Mouse (Mus musculus): ENCODE data around the gene Tmsb15a. TPM values are rescaled to one million over a fixed set of nuclear protein-coding genes. Genes with fewer than 3 reads are reported as not detected.
"Not testable (repeated sequence)": the region's sequence is repeated elsewhere in the genome, so short reads cannot be mapped to it uniquely, and the experiment has no call there.

Gene Tmsb15a
- polyA plus RNA-seq (2016; fragmentation: Nextera tagmentation; extraction: Ambion mirVana), result not detected in 2 replicates

GRCm38 (mm10) chrX:135725161-135725560, at the start of gene Tmsb15a:
Tmsb15a (minus strand) TSS chrX:135725261.
- no peak for ATAC-seq (ENCODE audit: low FRiP score, low read depth)
- WGBS, result 81% methylated on average over 10 of the region's 10 CpGs

GRCm38 (mm10) chrX:135768565-135768964, 43.5 kb upstream of the Tmsb15a start:
- WGBS, result 80% methylated on average over 2 of the region's 2 CpGs
- ATAC-seq (ENCODE audit: low FRiP score, low read depth), result no peak

More at GRCm38 (mm10) chrX:135725161-135725560, at the start of gene Tmsb15a:
- Histone ChIP-seq H3K9ac (replicated peaks) (no peak within 1 kb of the TSS), H3K27me3 (peaks cover 3% of the 10 kb centered on the region; the same call in 1 of the 2 replicates), H3K4me2 (replicated peaks) (no peak within 1 kb of the TSS), H3K36me3 (no peaks in the 10 kb centered on the region), H3K4me1 (no peaks in the 10 kb centered on the region), H3K4me3 (no peak within 1 kb of the TSS), H3K27ac (replicated peaks) (no peak within 1 kb of the TSS), H3K9me3 (no peaks in the 10 kb centered on the region)

GRCm38 (mm10) chrX:135768043-135768548, 43.0 kb upstream of the Tmsb15a start:
- Histone ChIP-seq H3K9me3 (no peaks in the 10 kb centered on the region), H3K4me3 (no peak overlapping the region), H3K27ac (replicated peaks) (no peak overlapping the region), H3K4me2 (replicated peaks) (no peak overlapping the region), H3K36me3 (0 out of 2 replicates have a peak, but pooled peaks cover 4% of the 10 kb centered on the region), H3K27me3 (no peaks in the 10 kb centered on the region), H3K4me1 (no peaks in the 10 kb centered on the region), H3K9ac (replicated peaks) (no peak overlapping the region)
- 86% methylated on average over 2 of the region's 3 CpGs for WGBS
- no peak for ATAC-seq (ENCODE audit: low FRiP score, low read depth)

More at GRCm38 (mm10) chrX:135768565-135768964, 43.5 kb upstream of the Tmsb15a start:
- Histone ChIP-seq H3K9me3 (no peaks in the 10 kb centered on the region), H3K4me1 (no peaks in the 10 kb centered on the region), H3K27ac (replicated peaks) (no peak overlapping the region), H3K27me3 (no peaks in the 10 kb centered on the region), H3K36me3 (0 out of 2 replicates have a peak, but pooled peaks cover 4% of the 10 kb centered on the region), H3K4me3 (no peak overlapping the region), H3K9ac (replicated peaks) (no peak overlapping the region), H3K4me2 (replicated peaks) (no peak overlapping the region)

GRCm38 (mm10) chrX:135761707-135762106, 36.6 kb upstream of the Tmsb15a start:
- no peaks in the 10 kb centered on the region for H3K4me1 ChIP-seq
- no peaks in the 10 kb centered on the region for H3K27me3 ChIP-seq
- H3K9ac ChIP-seq (replicated peaks), result no peak overlapping the region
- no peak overlapping the region for H3K4me2 ChIP-seq (replicated peaks)
- H3K9me3 ChIP-seq, result no peaks in the 10 kb centered on the region
- peaks cover 7% of the 10 kb centered on the region; the same call in 1 of the 2 replicates for H3K36me3 ChIP-seq
- ATAC-seq (ENCODE audit: low FRiP score, low read depth), result no peak
- no peak overlapping the region for H3K4me3 ChIP-seq
- no peak overlapping the region for H3K27ac ChIP-seq (replicated peaks)

GRCm38 (mm10) chrX:135752832-135753231, 27.8 kb upstream of the Tmsb15a start:
- Histone ChIP-seq H3K4me3 (no peak overlapping the region), H3K27me3 (no peaks in the 10 kb centered on the region), H3K9ac (replicated peaks) (no peak overlapping the region), H3K4me1 (no peaks in the 10 kb centered on the region), H3K36me3 (0 out of 2 replicates have a peak, but pooled peaks cover 4% of the 10 kb centered on the region), H3K9me3 (no peaks in the 10 kb centered on the region), H3K4me2 (replicated peaks) (no peak overlapping the region), H3K27ac (replicated peaks) (no peak overlapping the region)
- 0% methylated on average over 2 of the region's 2 CpGs for WGBS
- peak; percentile 71 for ATAC-seq (ENCODE audit: low FRiP score, low read depth)

- not testable (repeated sequence) for H3K36me3 ChIP-seq; H3K4me3 ChIP-seq; H3K27me3 ChIP-seq; H3K4me2 ChIP-seq (replicated peaks); H3K9ac ChIP-seq (replicated peaks); H3K4me1 ChIP-seq; H3K9me3 ChIP-seq; H3K27ac ChIP-seq (replicated peaks); ATAC-seq (ENCODE audit: low FRiP score, low read depth)
- WGBS, result 94% methylated on average over 3 of the region's 3 CpGs
Observed at GRCm38 (mm10) chrX:135745376-135745775, 20.3 kb upstream of the Tmsb15a start.

- ATAC-seq (ENCODE audit: low FRiP score, low read depth), result peak; percentile 45
Observed at GRCm38 (mm10) chrX:135743056-135743355, 17.9 kb upstream of the Tmsb15a start.

GRCm38 (mm10) chrX:135742304-135743055, 17.4 kb upstream of the Tmsb15a start, which contains the start of the genes Armcx5 and Gprasp1:
Armcx5 (plus strand) TSS chrX:135742733.
Gprasp1 (plus strand) TSS chrX:135742733.
- H3K4me2 ChIP-seq (replicated peaks), result peak within 1 kb of the TSS; percentile 56
- peaks cover 10% of the 10 kb centered on the region; the same call in 1 of the 2 replicates for H3K27me3 ChIP-seq
- WGBS, result 21% methylated on average over 48 of the region's 48 CpGs
- H3K36me3 ChIP-seq, result peaks cover 10% of the 10 kb centered on the region
- H3K4me3 ChIP-seq, result peak within 1 kb of the TSS; percentile 64
- no peaks in the 10 kb centered on the region for H3K9me3 ChIP-seq
- peak within 1 kb of the TSS; percentile 82 for H3K27ac ChIP-seq (replicated peaks)
- peak; percentile 97 for ATAC-seq (ENCODE audit: low FRiP score, low read depth)
- H3K9ac ChIP-seq (replicated peaks), result peak within 1 kb of the TSS; percentile 68
- 0 out of 2 replicates have a peak, but pooled peaks cover 4% of the 10 kb centered on the region for H3K4me1 ChIP-seq

More at GRCm38 (mm10) chrX:135743056-135743355, 17.9 kb upstream of the Tmsb15a start:
- Histone ChIP-seq H3K9ac (replicated peaks) (peak overlapping the region; percentile 68), H3K4me2 (replicated peaks) (peak overlapping the region; percentile 56), H3K9me3 (no peaks in the 10 kb centered on the region), H3K27me3 (peaks cover 10% of the 10 kb centered on the region; the same call in 1 of the 2 replicates), H3K4me1 (0 out of 2 replicates have a peak, but pooled peaks cover 4% of the 10 kb centered on the region), H3K27ac (replicated peaks) (peak overlapping the region; percentile 82; the same call in 1 of the 2 replicates), H3K36me3 (peaks cover 10% of the 10 kb centered on the region), H3K4me3 (peak overlapping the region; percentile 64)
- WGBS, result 25% methylated on average over 7 of the region's 7 CpGs

- no peak overlapping the region for H3K4me3 ChIP-seq
- H3K4me1 ChIP-seq, result 0 out of 2 replicates have a peak, but pooled peaks cover 4% of the 10 kb centered on the region
- H3K9me3 ChIP-seq, result no peaks in the 10 kb centered on the region
- no peak overlapping the region for H3K4me2 ChIP-seq (replicated peaks)
- ATAC-seq (ENCODE audit: low FRiP score, low read depth), result no peak
- H3K27ac ChIP-seq (replicated peaks), result no peak overlapping the region
- no peaks in the 10 kb centered on the region for H3K36me3 ChIP-seq
- no peak overlapping the region for H3K9ac ChIP-seq (replicated peaks)
- H3K27me3 ChIP-seq, result peaks cover 10% of the 10 kb centered on the region; the same call in 1 of the 2 replicates
- WGBS, result 83% methylated on average over 2 of the region's 2 CpGs
Observed at GRCm38 (mm10) chrX:135738730-135739520, 13.9 kb upstream of the Tmsb15a start.

- H3K27me3 ChIP-seq, result peaks cover 4% of the 10 kb centered on the region; the same call in 1 of the 2 replicates
- H3K9ac ChIP-seq (replicated peaks), result no peak overlapping the region
- WGBS, result 80% methylated on average over 2 of the region's 2 CpGs
- H3K36me3 ChIP-seq, result no peaks in the 10 kb centered on the region
- H3K4me1 ChIP-seq, result no peaks in the 10 kb centered on the region
- no peak overlapping the region for H3K27ac ChIP-seq (replicated peaks)
- H3K9me3 ChIP-seq, result no peaks in the 10 kb centered on the region
- no peak for ATAC-seq (ENCODE audit: low FRiP score, low read depth)
- no peak overlapping the region for H3K4me3 ChIP-seq
- no peak overlapping the region for H3K4me2 ChIP-seq (replicated peaks)
Observed at GRCm38 (mm10) chrX:135712845-135713244, 12.2 kb downstream of the Tmsb15a start.

- Histone ChIP-seq H3K4me3 (no peak overlapping the region), H3K27me3 (no peaks in the 10 kb centered on the region), H3K36me3 (no peaks in the 10 kb centered on the region), H3K27ac (replicated peaks) (no peak overlapping the region), H3K4me2 (replicated peaks) (no peak overlapping the region), H3K9ac (replicated peaks) (no peak overlapping the region), H3K9me3 (no peaks in the 10 kb centered on the region), H3K4me1 (no peaks in the 10 kb centered on the region)
- WGBS, result 51% methylated on average over 2 of the region's 2 CpGs
- ATAC-seq (ENCODE audit: low FRiP score, low read depth), result no peak
Observed at GRCm38 (mm10) chrX:135704349-135704748, 20.7 kb downstream of the Tmsb15a start.

Measured in midbrain, embryonic 12.5 days (tissue).